Mouse (Mus musculus) neural tube, embryonic 15.5 days (tissue): ENCODE data around the gene Gm43191. TPM values are rescaled to one million over a fixed set of nuclear protein-coding genes. Genes with fewer than 3 reads are reported as not detected.
A peak's percentile ranks its signal among the peaks of the same experiment; 100 is the strongest.
"Not testable (repeated sequence)": the region's sequence is repeated elsewhere in the genome, so short reads cannot be mapped to it uniquely, and the experiment has no call there.

Source experiments
- ATAC-seq: fragments of 200-750 bp; cut with Nextera tagmentation; 2 replicates; pipeline ENCODE4 v1.8.0; 2017; ENCODE audit warnings: mild to moderate bottlenecking, moderate TSS enrichment, moderate library complexity; ENCODE audit not compliant: low FRiP score
- H3K27ac ChIP-seq: fragments of 300-500 bp; sonication (generic); replicated peaks from 2 replicates; pipeline ENCODE4 v1.5.1; 2015; ENCODE audit warnings: mild to moderate bottlenecking, inconsistent platforms
- H3K27me3 ChIP-seq: fragments of 300-500 bp; sonication (generic); replicated peaks from 2 replicates; pipeline ENCODE4 v1.6.1; 2015; ENCODE audit warnings: inconsistent platforms
- H3K36me3 ChIP-seq: fragments of 300-500 bp; sonication (generic); 2 replicates; pipeline ENCODE4 v1.6.1; 2015; ENCODE audit warnings: inconsistent platforms
- H3K4me1 ChIP-seq: fragments of 300-500 bp; sonication (generic); 2 replicates; pipeline ENCODE4 v1.6.1; 2015; ENCODE audit warnings: inconsistent platforms
- H3K4me2 ChIP-seq: fragments of 300-500 bp; sonication (generic); 2 replicates; pipeline ENCODE4 v1.6.1; 2015; ENCODE audit warnings: inconsistent platforms, mild to moderate bottlenecking, moderate library complexity
- H3K4me3 ChIP-seq: fragments of 300-500 bp; sonication (generic); replicated peaks from 2 replicates; pipeline ENCODE4 v1.5.1; 2015; ENCODE audit warnings: mild to moderate bottlenecking, inconsistent platforms
- H3K9ac ChIP-seq: fragments of 300-500 bp; sonication (generic); replicated peaks from 2 replicates; pipeline ENCODE4 v1.6.1; 2015; ENCODE audit warnings: mild to moderate bottlenecking, inconsistent platforms
- H3K9me3 ChIP-seq: fragments of 300-500 bp; sonication (generic); replicated peaks from 2 replicates; pipeline ENCODE4 v1.6.1; 2016; ENCODE audit warnings: inconsistent platforms
- WGBS: fragments of 180-500 bp; shearing (Covaris S2); methylation state at CpG from one replicate; pipeline ENCODE4 v1.1.7; 2015; ENCODE audit warnings: mixed read lengths; 5-methylcytosine and 5-hydroxymethylcytosine counted together
- polyA plus RNA-seq: library from polyadenylated mRNA; unstranded; fragments of >200 nt; fragmentation: Nextera tagmentation; extraction: Ambion mirVana; gene quantifications from 2 replicates; pipeline ENCODE4 v1.2.1, GENCODE M21; 2015

The Gm43191 gene
- polyA plus RNA-seq, 1 experiment from 2014 or later = not detected

DNA sequence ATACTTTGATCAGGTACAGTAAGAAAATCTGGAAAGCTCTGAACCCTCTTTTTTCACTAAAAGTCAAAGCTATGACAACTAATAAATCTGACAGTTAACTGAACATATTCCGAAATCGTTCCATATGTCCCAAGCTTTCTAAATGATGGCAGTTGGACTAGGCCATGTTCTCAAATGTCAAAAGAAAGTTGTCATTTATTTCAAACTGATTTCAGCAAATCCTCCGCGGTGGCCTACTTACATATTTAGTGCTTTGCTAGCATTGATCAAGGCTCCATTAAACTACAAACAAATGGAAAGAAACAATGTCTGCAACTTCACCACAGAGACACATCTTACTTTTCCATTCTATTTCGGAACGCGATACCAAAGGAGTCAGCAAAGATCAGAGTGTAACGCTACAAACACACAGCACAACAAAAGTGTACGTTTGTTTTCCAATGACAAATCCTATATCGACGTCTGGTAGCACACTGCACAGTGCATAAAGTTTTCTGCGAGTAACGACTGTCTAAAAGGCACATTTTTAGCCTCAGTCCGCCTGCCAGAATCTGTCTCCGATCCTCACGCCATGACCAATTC is 19.7 kb downstream of the Gm43191 start:
- H3K27me3 ChIP-seq = no peaks in the 10 kb centered on the region
- H3K36me3 ChIP-seq = no peaks in the 10 kb centered on the region
- peak overlapping the region; percentile 95 for H3K27ac ChIP-seq
- peak overlapping the region; percentile 94 for H3K9ac ChIP-seq
- H3K4me1 ChIP-seq = peaks cover 43% of the 10 kb centered on the region
- 0 out of 2 replicates have a peak, but pooled peaks have one; percentile 1 for ATAC-seq
- H3K4me3 ChIP-seq = peak overlapping the region; percentile 92
- no peaks in the 10 kb centered on the region for H3K9me3 ChIP-seq
- peak overlapping the region; percentile 68 for H3K4me2 ChIP-seq
- 6% methylated on average over 16 of the region's 16 CpGs for WGBS

GRCm38 (mm10) chr3:116659856-116660430 is 21.1 kb downstream of the Gm43191 start:
- H3K4me3 ChIP-seq = no peak overlapping the region; the same call in 1 of the 2 replicates
- H3K4me1 ChIP-seq = peaks cover 46% of the 10 kb centered on the region
- H3K27ac ChIP-seq = no peak overlapping the region
- no peaks in the 10 kb centered on the region for H3K27me3 ChIP-seq
- no peak overlapping the region for H3K9ac ChIP-seq
- no peaks in the 10 kb centered on the region for H3K36me3 ChIP-seq
- peak overlapping the region; percentile 68 for H3K4me2 ChIP-seq
- 81% methylated on average over 13 of the region's 13 CpGs for WGBS
- ATAC-seq = no peak
- H3K9me3 ChIP-seq = no peaks in the 10 kb centered on the region

- WGBS = 78% methylated on average over 15 of the region's 15 CpGs
- peaks cover 46% of the 10 kb centered on the region for H3K4me1 ChIP-seq
These were observed 22.0 kb downstream of the Gm43191 start for GRCm38 (mm10) chr3:116658928-116659565.

DNA sequence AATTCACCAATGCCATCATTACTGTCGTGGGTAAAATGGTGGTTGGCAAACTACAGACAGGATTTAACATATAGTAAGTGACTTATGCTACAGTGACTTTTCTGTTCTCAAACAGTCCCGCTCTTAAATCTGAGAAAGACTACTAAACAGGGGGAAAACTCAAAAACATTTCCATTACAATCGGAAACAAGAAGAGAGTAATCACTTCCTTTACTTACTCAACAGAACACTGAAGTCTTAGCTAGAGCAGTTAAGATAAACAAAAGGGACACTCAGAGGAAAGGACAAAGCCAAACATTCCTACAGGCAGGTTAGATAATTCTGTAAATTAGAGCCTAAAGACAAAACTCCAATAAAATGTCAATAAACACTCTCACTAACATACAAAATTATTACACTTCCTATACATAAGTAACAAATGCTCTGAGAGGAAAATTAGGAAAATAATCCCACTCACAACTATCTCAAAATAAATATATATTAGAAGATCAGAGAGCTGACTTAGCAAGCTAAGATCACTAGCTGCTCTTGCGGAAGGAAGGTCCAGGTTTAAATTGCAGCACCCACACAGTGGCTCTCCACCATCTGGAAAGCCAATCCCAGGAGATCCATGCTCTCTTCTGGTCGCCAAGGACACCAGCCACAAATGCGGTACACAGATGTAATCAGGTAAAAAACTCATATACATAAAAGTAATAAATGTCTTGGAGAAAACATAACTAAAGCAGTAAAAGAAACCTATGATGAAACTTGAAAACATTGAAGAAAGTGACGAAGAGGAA is 24.7 kb downstream of the Gm43191 start:
- Histone ChIP-seq H3K27ac (no peak overlapping the region), H3K9ac (no peak overlapping the region), H3K36me3 (no peaks in the 10 kb centered on the region), H3K27me3 (no peaks in the 10 kb centered on the region), H3K4me2 (no peak overlapping the region), H3K4me3 (no peak overlapping the region), H3K9me3 (no peaks in the 10 kb centered on the region), H3K4me1 (peaks cover 50% of the 10 kb centered on the region)
- 66% methylated on average over 7 of the region's 7 CpGs for WGBS
- ATAC-seq = no peak

More at GRCm38 (mm10) chr3:116658928-116659565, 22.0 kb downstream of the Gm43191 start:
- Histone ChIP-seq H3K36me3 (no peaks in the 10 kb centered on the region), H3K4me2 (no peak overlapping the region), H3K9me3 (no peaks in the 10 kb centered on the region), H3K27me3 (no peaks in the 10 kb centered on the region), H3K4me3 (no peak overlapping the region), H3K9ac (no peak overlapping the region), H3K27ac (no peak overlapping the region)
- ATAC-seq = no peak

- not testable (repeated sequence) for H3K36me3 ChIP-seq, H3K4me2 ChIP-seq, ATAC-seq, H3K9ac ChIP-seq, H3K9me3 ChIP-seq, H3K4me3 ChIP-seq, H3K27ac ChIP-seq, H3K27me3 ChIP-seq
- H3K4me1 ChIP-seq = peaks cover 27% of the 10 kb centered on the region
- WGBS = 94% methylated on average over 11 of the region's 11 CpGs
These were observed 27.0 kb downstream of the Gm43191 start for GRCm38 (mm10) chr3:116654051-116654450.

- Histone ChIP-seq H3K27me3 (no peaks in the 10 kb centered on the region), H3K9me3 (no peaks in the 10 kb centered on the region), H3K27ac (0 out of 2 replicates have a peak overlapping the region, but pooled peaks have one; percentile 2), H3K4me2 (no peak overlapping the region), H3K4me3 (no peak overlapping the region), H3K36me3 (peaks cover 8% of the 10 kb centered on the region; the same call in 1 of the 2 replicates), H3K9ac (no peak overlapping the region), H3K4me1 (peaks cover 23% of the 10 kb centered on the region)
- ATAC-seq = no peak
- 67% methylated on average over 5 of the region's 5 CpGs for WGBS
These were observed 27.6 kb downstream of the Gm43191 start for GRCm38 (mm10) chr3:116653278-116653945.

DNA sequence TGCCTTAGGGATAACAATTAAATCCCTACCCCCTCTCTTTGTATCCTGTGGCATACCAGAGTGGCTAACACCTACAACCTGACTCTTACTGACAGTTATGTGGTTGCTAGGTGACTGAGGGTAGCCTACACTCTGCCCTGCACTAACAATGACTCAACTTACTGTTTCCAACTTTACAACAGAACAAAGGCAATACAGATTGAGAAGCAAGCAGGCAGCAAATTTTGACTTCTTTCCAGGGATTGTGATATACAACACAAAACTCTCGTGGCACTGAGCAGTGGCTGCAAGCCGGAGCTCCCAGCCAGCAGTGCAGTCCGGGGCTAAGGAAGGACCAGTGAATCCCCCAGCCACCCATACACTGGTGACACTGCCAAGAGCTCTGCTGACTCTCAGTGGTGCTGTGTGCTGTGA is 29.0 kb downstream of the Gm43191 start:
- peaks cover 20% of the 10 kb centered on the region for H3K4me1 ChIP-seq
- no peak for ATAC-seq

GRCm38 (mm10) chr3:116650698-116651097 is 30.4 kb downstream of the Gm43191 start:
- WGBS = 98% methylated on average over 9 of the region's 9 CpGs
- H3K36me3 ChIP-seq = peaks cover 24% of the 10 kb centered on the region
- no peak for ATAC-seq
- peaks cover 11% of the 10 kb centered on the region for H3K4me1 ChIP-seq
- no peak overlapping the region for H3K27ac ChIP-seq
- H3K27me3 ChIP-seq = no peaks in the 10 kb centered on the region
- no peak overlapping the region for H3K9ac ChIP-seq
- no peak overlapping the region for H3K4me2 ChIP-seq
- no peaks in the 10 kb centered on the region for H3K9me3 ChIP-seq
- H3K4me3 ChIP-seq = no peak overlapping the region

More for the DNA sequence above, 29.0 kb downstream of the Gm43191 start:
- Histone ChIP-seq H3K36me3 (peaks cover 12% of the 10 kb centered on the region; the same call in 1 of the 2 replicates), H3K4me3 (no peak overlapping the region), H3K9ac (no peak overlapping the region), H3K27ac (no peak overlapping the region), H3K27me3 (no peaks in the 10 kb centered on the region), H3K9me3 (no peaks in the 10 kb centered on the region), H3K4me2 (no peak overlapping the region)
- 44% methylated on average over 3 of the region's 3 CpGs for WGBS

DNA sequence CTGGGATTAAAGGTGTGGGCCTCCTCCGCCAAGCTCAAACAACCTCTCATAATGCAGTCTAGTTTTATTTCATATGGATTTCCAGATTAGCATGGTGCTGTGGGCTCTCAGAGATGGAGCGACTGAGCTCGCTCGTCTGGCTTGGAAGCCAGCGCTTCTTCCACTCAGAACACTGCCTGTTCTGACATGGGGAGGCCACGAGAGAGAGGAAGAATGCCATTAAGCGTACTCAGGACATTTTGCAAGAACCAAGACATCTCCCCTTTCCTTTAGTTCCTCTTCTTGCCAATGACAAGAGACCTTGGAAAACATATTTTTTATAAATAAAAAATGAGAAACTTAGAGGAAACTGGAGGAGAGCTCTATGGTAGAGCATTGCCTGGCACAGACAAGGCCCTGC is 32.3 kb downstream of the Gm43191 start:
- no peak overlapping the region for H3K4me2 ChIP-seq
- ATAC-seq = no peak
- 96% methylated on average over 7 of the region's 7 CpGs for WGBS

GRCm38 (mm10) chr3:116646387-116646786 is 34.7 kb downstream of the Gm43191 start:
- Histone ChIP-seq H3K27me3 (no peaks in the 10 kb centered on the region), H3K36me3 (peaks cover 59% of the 10 kb centered on the region)

More for the DNA sequence above, 32.3 kb downstream of the Gm43191 start:
- Histone ChIP-seq H3K4me1 (peaks cover 11% of the 10 kb centered on the region), H3K9ac (no peak overlapping the region), H3K27ac (no peak overlapping the region), H3K9me3 (no peaks in the 10 kb centered on the region), H3K4me3 (no peak overlapping the region), H3K27me3 (no peaks in the 10 kb centered on the region), H3K36me3 (peaks cover 39% of the 10 kb centered on the region)

DNA sequence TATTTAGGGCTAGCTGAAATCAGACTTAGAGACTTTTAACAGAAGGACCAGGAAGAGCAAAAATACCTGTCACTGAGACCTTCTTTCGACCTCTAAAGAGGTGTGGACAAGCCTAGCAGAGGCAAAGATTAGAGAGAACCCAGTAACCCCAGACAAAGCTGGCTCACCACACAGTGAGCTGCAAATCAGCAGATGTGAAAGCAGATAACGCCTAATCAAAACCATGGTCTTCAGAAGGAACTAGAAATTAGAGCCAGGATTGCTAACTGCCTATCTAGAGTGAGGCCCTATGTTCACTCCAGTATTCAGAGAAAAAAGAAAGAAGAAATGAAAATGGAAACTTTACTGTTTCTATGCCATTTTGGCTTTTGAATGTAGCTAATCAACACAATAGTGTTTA is 38.7 kb downstream of the Gm43191 start:
- WGBS = 96% methylated on average over 2 of the region's 2 CpGs
- peaks cover 85% of the 10 kb centered on the region for H3K36me3 ChIP-seq

More at GRCm38 (mm10) chr3:116646387-116646786, 34.7 kb downstream of the Gm43191 start:
- Histone ChIP-seq H3K4me3 (no peak overlapping the region), H3K9ac (no peak overlapping the region), H3K4me1 (no peaks in the 10 kb centered on the region), H3K27ac (no peak overlapping the region), H3K4me2 (no peak overlapping the region), H3K9me3 (no peaks in the 10 kb centered on the region)
- WGBS = 91% methylated on average over 1 of the region's 1 CpGs
- ATAC-seq = no peak

More for the DNA sequence above, 38.7 kb downstream of the Gm43191 start:
- Histone ChIP-seq H3K27ac (no peak overlapping the region), H3K9me3 (no peaks in the 10 kb centered on the region), H3K9ac (no peak overlapping the region), H3K4me3 (no peak overlapping the region), H3K27me3 (no peaks in the 10 kb centered on the region), H3K4me1 (no peaks in the 10 kb centered on the region), H3K4me2 (no peak overlapping the region)
- ATAC-seq = no peak
